22 mouse cellular contexts compared by ENCODE assay signal in genomic region chr9:106901596-106901995, GRCm38 (mm10). TPM values are rescaled to one million over a fixed set of nuclear protein-coding genes. Genes with fewer than 3 reads are reported as not detected.
DNase-seq lines count a peak whose midpoint lies in the region; TF ChIP-seq lines count a peak whose summit lies in the region.
"Had no signal": no experiment of that assay in that cellular context is flagged by ENCODE, and none has a peak within 500 bp of the region (broad histone marks: within the 10 kb centered on the region; RNA-seq: fewer than 3 reads in every experiment).

No protein-coding gene starts in this region.

- no peak for TF ChIP-seq POLR2A in small intestine, adult 2 months (IDR thresholded peaks at IDR 0.05; ENCODE audit: low read depth, low read length)

- DNase-seq in cerebellum, adult 9-11 months, result peak; percentile 3
- DNase-seq in cerebellum, adult 11 months, result no peak
- DNase-seq in gastrocnemius, postnatal 25 days, result peak; percentile 1
- no peak for DNase-seq in gastrocnemius, postnatal 4 days (ENCODE audit: low spot score in 2 of 2)
- DNase-seq in left cerebral cortex, adult 2 months (ENCODE audit: extremely low spot score in 1 of 2, low spot score in 2 of 2), result no peak
- no peak for DNase-seq in left cerebral cortex, adult 8-10 months (ENCODE audit: low spot score in 2 of 2)
- DNase-seq: adrenal gland, postnatal 10 days; adrenal gland, postnatal 25 days; B cell, adult 2 months; cerebellum, adult 11-12 months; cerebellum, adult 2 months; cerebellum, adult 9-10 months; cerebellum, postnatal 14 days; cerebellum, postnatal 36 days; embryo, embryonic 11 days had no signal

- H3K36me3 ChIP-seq in small intestine, adult 2 months (ENCODE audit: control insufficient read depth, insufficient read depth, low read length), result no peaks in the 10 kb centered on the region
- H3K36me3 ChIP-seq: embryonic facial prominence, embryonic 13.5 days; embryonic facial prominence, embryonic 15.5 days; G1E had no signal

- intact Hi-C loops in left cerebral cortex, adult 2 months (cut with DNase I), result no loop called here

- peak overlapping the region; percentile 0 for H3K27ac ChIP-seq in left cerebral cortex, adult 2 months
- H3K27ac ChIP-seq in small intestine, adult 2 months (ENCODE audit: insufficient read depth, low read depth, low read length), result 0 out of 2 replicates have a peak overlapping the region, but pooled peaks have one; percentile 23
- H3K27ac ChIP-seq: embryonic facial prominence, embryonic 13.5 days; embryonic facial prominence, embryonic 15.5 days; forebrain, embryonic 10.5 days; forebrain, embryonic 12.5 days had no signal

- TF ChIP-seq CTCF in left cerebral cortex, adult 2 months (IDR thresholded peaks at IDR 0.05), result no peak
- no peak for TF ChIP-seq CTCF in small intestine, adult 2 months (IDR thresholded peaks at IDR 0.05; ENCODE audit: extremely low read depth, insufficient read length, insufficient replicate concordance, low read depth, low read length)

- no peaks in the 10 kb centered on the region for H3K27me3 ChIP-seq in small intestine, adult 2 months (ENCODE audit: control insufficient read depth, insufficient read depth, low read length)
- H3K27me3 ChIP-seq: embryonic facial prominence, embryonic 13.5 days; embryonic facial prominence, embryonic 15.5 days; forebrain, embryonic 12.5 days had no signal

- peaks cover 5% of the 10 kb centered on the region; the same call in 1 of the 2 replicates for H3K4me1 ChIP-seq in small intestine, adult 2 months (ENCODE audit: control insufficient read depth, insufficient read depth, insufficient read length, low read length)
- H3K4me1 ChIP-seq: embryonic facial prominence, embryonic 13.5 days; embryonic facial prominence, embryonic 15.5 days; forebrain, embryonic 10.5 days; forebrain, embryonic 12.5 days had no signal

- no peak overlapping the region for H3K4me3 ChIP-seq in left cerebral cortex, adult 2 months
- H3K4me3 ChIP-seq in small intestine, adult 2 months (ENCODE audit: low read depth, low read length), result peak overlapping the region; percentile 26; the same call in 1 of the 2 replicates
- H3K4me3 ChIP-seq: embryonic facial prominence, embryonic 13.5 days; embryonic facial prominence, embryonic 15.5 days; erythroblast, embryonic 14.5 days; forebrain, embryonic 10.5 days; forebrain, embryonic 12.5 days had no signal

- WGBS in small intestine, adult 2 months, result 86% methylated on average over 7 of the region's 7 CpGs

RNA-seq across cellular contexts. Expression of gene Manf, which starts 9.8 kb away (rescaled TPM):
- 10 to 100 TPM; 54.3 to 55.0 TPM for total RNA-seq in gastrocnemius, postnatal 25 days (2021)
- 100 to 1,000 TPM; 101 to 109 TPM for total RNA-seq in gastrocnemius, postnatal 4 days (2021)
- 100 to 1,000 TPM; 115 to 126 TPM for total RNA-seq in left cerebral cortex, adult 2 months (2021)
- 100 to 1,000 TPM in 2 of 4 experiments, 10 to 100 TPM in 2; 94.8 to 105 (median 98.7) TPM for total RNA-seq in left cerebral cortex, adult 8-10 months (2022)
- polyA plus RNA-seq in small intestine, adult 2 months (2012; rRNA removed), result 2.9 and 7.5 TPM in 2 replicates

RNA-seq across cellular contexts. Expression of gene Rbm15b, which starts 14.4 kb away (rescaled TPM):
- 1 to 10 TPM; 6.2 to 6.3 TPM for total RNA-seq in gastrocnemius, postnatal 25 days (2021)
- total RNA-seq in gastrocnemius, postnatal 4 days (2021), result 10 to 100 TPM; 22.3 to 29.3 TPM
- total RNA-seq in left cerebral cortex, adult 2 months (2021), result 10 to 100 TPM; 57.1 to 57.2 TPM
- 10 to 100 TPM; 51.6 to 56.5 (median 52.8) TPM for total RNA-seq in left cerebral cortex, adult 8-10 months (2022)
- 6.9 and 10.5 TPM in 2 replicates for polyA plus RNA-seq in small intestine, adult 2 months (2012; rRNA removed)

Comparison
In these comparisons a context has a peak if more than half of its experiments do, and no peak if none do; other contexts are left out.
1. DNase-seq: peak in cerebellum, adult 9-11 months (single experiment) and gastrocnemius, postnatal 25 days (single experiment); none in cerebellum, adult 11 months (single experiment), gastrocnemius, postnatal 4 days (0 of 2), left cerebral cortex, adult 2 months (0 of 2) and left cerebral cortex, adult 8-10 months (0 of 2).